Mouse (Mus musculus) heart, embryonic 14.5 days (tissue): Measurements from ENCODE around the gene D1Ertd622e. TPM values are rescaled to one million over a fixed set of nuclear protein-coding genes. Genes with fewer than 3 reads are reported as not detected.

ENCODE experiments used
- ATAC-seq: fragments of 200-750 bp; cut with Nextera tagmentation; 2 replicates; pipeline ENCODE4 v1.8.0; 2017; ENCODE audit warnings: low read depth, moderate TSS enrichment; ENCODE audit not compliant: insufficient number of reproducible peaks, insufficient read depth, low FRiP score
- H3K27ac ChIP-seq, 2 experiments: fragments of 200-500 bp in 1 of 2; fragments of 300-500 bp in 1 of 2; sonication (generic) in 1 of 2; replicated peaks in 1 of 2; 2 replicates each; pipeline ENCODE4 v1.5.1; 2012 to 2014; ENCODE audit warnings: low read depth in 2 of 2, low read length in 2 of 2, control low read depth in 1 of 2, mild to moderate bottlenecking in 1 of 2, mixed read lengths in 1 of 2; ENCODE audit not compliant: control insufficient read depth in 1 of 2, insufficient read depth in 1 of 2
- H3K27me3 ChIP-seq: fragments of 300-500 bp; sonication (generic); 2 replicates; pipeline ENCODE4 v1.6.1; 2014; ENCODE audit warnings: mild to moderate bottlenecking, low read length, control low read depth; ENCODE audit not compliant: control insufficient read depth, insufficient read depth
- H3K36me3 ChIP-seq: fragments of 300-500 bp; sonication (generic); 2 replicates; pipeline ENCODE4 v1.6.1; 2014; ENCODE audit warnings: mild to moderate bottlenecking, control low read depth, low read length, mixed read lengths; ENCODE audit not compliant: control insufficient read depth, insufficient read depth
- H3K4me1 ChIP-seq, 2 experiments: fragments of 200-500 bp in 1 of 2; fragments of 300-500 bp in 1 of 2; sonication (generic) in 1 of 2; 2 replicates each; pipeline ENCODE4 v1.6.1; 2012 to 2014; ENCODE audit warnings: low read length in 2 of 2, control low read depth in 1 of 2, mixed read lengths in 1 of 2; ENCODE audit not compliant: control insufficient read depth in 2 of 2, insufficient read depth in 2 of 2
- H3K4me2 ChIP-seq: fragments of 300-500 bp; sonication (generic); 2 replicates; pipeline ENCODE4 v1.6.1; 2014; ENCODE audit warnings: mild to moderate bottlenecking, low read length
- H3K4me3 ChIP-seq, 2 experiments: fragments of 200-500 bp in 1 of 2; fragments of 300-500 bp in 1 of 2; sonication (generic) in 1 of 2; 2 replicates each; pipeline ENCODE4 v1.5.1; 2012 to 2014; ENCODE audit warnings: low read length in 2 of 2, mild to moderate bottlenecking in 2 of 2, control low read depth in 1 of 2, low read depth in 1 of 2, moderate library complexity in 1 of 2; ENCODE audit not compliant: control insufficient read depth in 1 of 2, insufficient read depth in 1 of 2
- H3K9ac ChIP-seq: fragments of 300-500 bp; sonication (generic); 2 replicates; pipeline ENCODE4 v1.6.1; 2014; ENCODE audit warnings: mild to moderate bottlenecking, low read length
- H3K9me3 ChIP-seq: fragments of 300-500 bp; sonication (generic); 2 replicates; pipeline ENCODE4 v1.6.1; 2016; ENCODE audit warnings: low read length, control low read depth; ENCODE audit not compliant: control insufficient read depth
- WGBS: fragments of 180-500 bp; shearing (Covaris S2); extraction: QIAGEN DNeasy Blood & Tissue Kit; methylation state at CpG from one replicate; pipeline ENCODE4 v1.1.7; 2014; 5-methylcytosine and 5-hydroxymethylcytosine counted together
- polyA plus RNA-seq: library from polyadenylated mRNA; unstranded; fragments of >200 nt; fragmentation: Nextera tagmentation; extraction: Ambion mirVana; gene quantifications from 2 replicates; pipeline ENCODE4 v1.2.1, GENCODE M21; 2014

Gene D1Ertd622e
- polyA plus RNA-seq, 1 experiment from 2014 or later: 7.8 TPM

DNA sequence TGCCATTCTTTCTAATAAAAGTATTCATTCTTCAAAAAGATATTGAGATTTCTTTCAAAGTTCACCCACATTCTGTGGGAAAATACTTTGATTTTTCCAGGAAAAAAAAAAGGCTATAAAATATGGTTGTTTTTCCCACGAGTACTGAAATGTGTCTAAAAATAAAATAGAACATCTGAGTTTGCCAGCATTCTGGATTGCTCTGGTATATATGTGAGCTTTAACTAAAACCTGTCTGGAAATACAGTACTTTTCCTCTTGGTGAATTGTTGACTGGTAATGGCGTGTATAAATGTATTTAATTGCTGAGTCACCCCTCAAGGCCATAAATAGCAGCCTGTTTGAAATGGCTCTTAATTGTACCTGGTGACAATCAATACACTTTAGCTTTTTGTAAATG, 37.5 kb downstream of the D1Ertd622e start:
- Histone ChIP-seq H3K4me1 (no peaks in the 10 kb centered on the region; a peak in 1 of 4 replicates), H3K9ac (no peak overlapping the region), H3K4me2 (no peak overlapping the region), H3K4me3 (no peak overlapping the region), H3K9me3 (no peaks in the 10 kb centered on the region), H3K27ac (no peak overlapping the region), H3K27me3 (no peaks in the 10 kb centered on the region), H3K36me3 (no peaks in the 10 kb centered on the region)
- ATAC-seq: no peak
- WGBS: 63% methylated on average over 2 of the region's 2 CpGs

DNA sequence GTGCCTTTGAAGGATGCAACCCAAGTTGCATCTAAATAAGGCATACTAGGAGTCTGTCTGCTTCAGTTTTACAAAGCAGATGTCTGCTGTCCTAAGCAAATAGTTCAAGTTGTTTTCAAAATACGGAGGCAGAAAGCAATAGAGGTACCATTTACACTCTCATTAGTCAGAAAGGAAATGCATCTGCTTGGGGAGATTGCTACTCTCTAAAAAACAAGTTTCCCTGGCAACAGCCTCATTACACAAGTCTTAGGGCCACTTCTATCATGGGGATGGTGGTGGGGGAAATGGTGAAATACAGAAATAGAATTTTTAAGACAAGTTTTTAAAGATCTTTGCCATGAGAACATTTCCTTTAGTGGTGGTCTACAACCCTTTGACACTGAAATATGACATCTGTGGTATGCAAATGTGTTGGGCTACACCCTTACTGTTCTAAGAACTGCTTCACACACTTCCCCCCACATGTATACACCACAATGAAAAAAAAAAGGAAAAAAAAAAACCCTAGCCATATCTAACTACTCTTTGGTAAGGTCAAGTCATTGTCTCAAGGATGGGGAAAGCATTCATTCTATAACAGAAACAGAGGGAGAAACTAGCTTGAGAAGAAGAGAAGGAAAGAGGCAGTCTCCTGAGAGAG, 38.5 kb downstream of the D1Ertd622e start:
- Histone ChIP-seq H3K9ac (no peak overlapping the region), H3K27ac (no peak overlapping the region), H3K9me3 (no peaks in the 10 kb centered on the region), H3K27me3 (no peaks in the 10 kb centered on the region), H3K4me2 (no peak overlapping the region), H3K4me1 (no peaks in the 10 kb centered on the region), H3K36me3 (no peaks in the 10 kb centered on the region), H3K4me3 (no peak overlapping the region)
- ATAC-seq: no peak
- 26% methylated on average over 1 of the region's 1 CpGs for WGBS

DNA sequence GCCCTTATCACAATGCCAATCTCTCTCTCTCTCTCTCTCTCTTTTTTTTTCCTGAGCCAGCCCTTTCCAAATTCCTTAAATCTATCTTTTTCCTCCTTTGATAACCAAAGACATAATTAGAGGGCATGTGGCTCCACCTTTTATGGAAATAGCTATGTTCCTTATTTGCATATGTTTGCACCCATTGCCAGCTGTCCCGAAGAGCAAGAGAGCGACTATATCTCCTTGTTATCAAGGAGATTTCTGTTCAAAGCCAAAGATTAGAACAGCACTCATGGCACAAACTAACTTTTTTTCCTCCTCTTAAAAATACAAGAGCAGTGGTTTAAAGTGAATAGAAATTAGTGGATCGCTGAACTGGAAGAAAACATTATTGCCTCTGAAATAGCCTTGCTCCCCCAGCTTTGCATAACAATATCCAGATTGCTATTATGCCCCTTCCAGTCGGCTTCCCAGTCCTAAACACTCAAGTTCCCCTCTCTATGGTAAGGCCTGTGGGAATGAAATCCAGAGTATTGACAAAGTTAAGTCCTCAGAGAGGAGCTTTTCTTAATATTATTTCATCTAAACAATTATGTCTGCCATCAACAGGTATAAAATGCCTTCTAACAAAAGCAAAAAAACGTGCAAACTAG, 39.2 kb downstream of the D1Ertd622e start:
- no peaks in the 10 kb centered on the region for H3K27me3 ChIP-seq
- 34% methylated on average over 5 of the region's 5 CpGs for WGBS
- no peak overlapping the region for H3K4me2 ChIP-seq
- H3K27ac ChIP-seq: no peak overlapping the region
- H3K4me1 ChIP-seq: no peaks in the 10 kb centered on the region
- no peak overlapping the region for H3K4me3 ChIP-seq
- H3K9ac ChIP-seq: no peak overlapping the region
- H3K9me3 ChIP-seq: no peaks in the 10 kb centered on the region
- no peak for ATAC-seq
- H3K36me3 ChIP-seq: no peaks in the 10 kb centered on the region

- Histone ChIP-seq H3K27me3 (no peaks in the 10 kb centered on the region), H3K4me2 (no peak overlapping the region), H3K9me3 (no peaks in the 10 kb centered on the region), H3K9ac (no peak overlapping the region), H3K27ac (no peak overlapping the region), H3K4me3 (no peak overlapping the region), H3K36me3 (no peaks in the 10 kb centered on the region), H3K4me1 (no peaks in the 10 kb centered on the region)
- ATAC-seq: no peak
- WGBS: 77% methylated on average over 8 of the region's 8 CpGs
Measured at GRCm38 (mm10) chr1:97619621-97620320, 42.1 kb downstream of the D1Ertd622e start.

- Histone ChIP-seq H3K9ac (no peak overlapping the region), H3K4me1 (no peaks in the 10 kb centered on the region), H3K4me3 (no peak overlapping the region), H3K9me3 (no peaks in the 10 kb centered on the region), H3K27me3 (no peaks in the 10 kb centered on the region), H3K36me3 (no peaks in the 10 kb centered on the region), H3K27ac (no peak overlapping the region), H3K4me2 (no peak overlapping the region)
- ATAC-seq: no peak
- WGBS: 39% methylated on average over 1 of the region's 1 CpGs
Measured at GRCm38 (mm10) chr1:97615525-97615924, 46.3 kb downstream of the D1Ertd622e start.

- WGBS: 76% methylated on average over 11 of the region's 11 CpGs
- Histone ChIP-seq H3K9ac (no peak overlapping the region), H3K27ac (no peak overlapping the region), H3K36me3 (no peaks in the 10 kb centered on the region), H3K27me3 (no peaks in the 10 kb centered on the region), H3K4me2 (no peak overlapping the region), H3K4me3 (no peak overlapping the region), H3K9me3 (no peaks in the 10 kb centered on the region), H3K4me1 (no peaks in the 10 kb centered on the region)
- no peak for ATAC-seq
Measured at GRCm38 (mm10) chr1:97614531-97615462, 47.1 kb downstream of the D1Ertd622e start.

- H3K27me3 ChIP-seq: no peaks in the 10 kb centered on the region
- no peak overlapping the region for H3K4me2 ChIP-seq
- H3K9me3 ChIP-seq: no peaks in the 10 kb centered on the region
- H3K9ac ChIP-seq: no peak overlapping the region
- no peaks in the 10 kb centered on the region for H3K4me1 ChIP-seq
- no peak overlapping the region for H3K4me3 ChIP-seq
- H3K36me3 ChIP-seq: no peaks in the 10 kb centered on the region
- no peak overlapping the region for H3K27ac ChIP-seq
- no peak for ATAC-seq
- 76% methylated on average over 2 of the region's 2 CpGs for WGBS
Measured at GRCm38 (mm10) chr1:97611747-97612146, 50.1 kb downstream of the D1Ertd622e start.
